Mouse (Mus musculus): Measurements from ENCODE around the gene Gpr183. TPM values are rescaled to one million over a fixed set of nuclear protein-coding genes. Genes with fewer than 3 reads are reported as not detected.

The Gpr183 gene
- total RNA-seq, 1 experiment from 2014 or later, result 1.1 TPM

DNA sequence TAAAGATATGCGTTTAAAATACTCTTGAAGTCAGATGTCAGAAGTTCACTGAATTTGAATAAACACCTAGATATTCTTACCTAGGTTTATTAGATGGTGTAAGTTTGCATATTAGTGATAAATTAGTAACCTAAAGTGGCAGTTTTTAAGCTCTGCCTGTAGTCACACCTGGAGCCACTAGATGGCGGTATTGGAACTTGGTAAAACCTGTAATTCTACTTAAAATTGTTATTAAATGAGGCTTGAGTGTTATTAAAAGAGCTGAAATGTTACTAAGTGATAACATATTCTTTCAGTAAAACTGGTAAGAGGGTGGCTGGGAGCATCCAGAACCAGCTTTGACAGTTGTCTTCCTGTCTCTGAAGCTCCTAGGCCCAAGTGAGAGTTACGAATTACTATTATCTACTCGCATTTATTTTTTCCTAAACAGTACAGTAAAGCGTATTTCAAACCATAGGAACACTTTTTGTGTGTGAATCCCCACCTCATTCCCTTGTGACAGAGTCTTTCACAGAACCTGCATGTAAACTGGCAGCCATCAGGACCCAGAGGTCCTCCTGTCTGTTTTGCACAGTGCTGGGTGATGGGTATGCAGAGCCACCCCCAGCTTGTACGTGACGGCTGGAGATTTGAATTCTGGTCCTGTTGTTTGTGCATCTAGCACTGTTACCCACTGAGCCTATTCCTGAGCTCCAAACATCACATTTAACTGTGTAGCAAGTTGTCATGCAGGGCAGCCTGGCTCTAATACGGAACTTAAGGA lies 36.4 kb downstream of the Gpr183 start:
- ATAC-seq (replicated peaks in 1 of 2; ENCODE audit: insufficient read depth in 1 of 2, low FRiP score in 2 of 2, low TSS enrichment in 1 of 2, low read depth in 1 of 2, poor library complexity in 2 of 2, severe bottlenecking in 2 of 2), result peak; percentile 37 to 40; a peak in 3 of 4 replicates

DNA sequence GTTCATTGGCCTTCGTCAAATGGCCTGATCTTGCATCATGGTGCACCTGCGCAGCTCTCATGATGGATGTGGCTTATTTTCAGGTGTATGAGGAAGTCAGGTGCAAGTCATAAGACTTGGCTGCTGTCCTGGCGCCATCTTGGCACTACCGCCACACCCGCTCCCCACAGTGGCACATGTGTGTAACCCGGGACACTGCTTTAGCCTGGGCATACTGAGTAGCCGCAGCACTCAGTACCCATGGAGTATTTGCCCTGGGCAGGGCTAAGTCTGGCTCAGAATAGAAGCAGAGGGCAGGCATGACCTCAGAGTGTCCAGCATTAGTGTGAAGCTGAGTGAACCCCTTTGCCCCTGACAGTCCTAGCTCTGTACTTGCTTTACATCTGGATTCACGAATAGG lies 37.5 kb downstream of the Gpr183 start:
- ATAC-seq (replicated peaks in 1 of 2; ENCODE audit: insufficient read depth in 1 of 2, low FRiP score in 2 of 2, low TSS enrichment in 1 of 2, low read depth in 1 of 2, poor library complexity in 2 of 2, severe bottlenecking in 2 of 2), result no peak

DNA sequence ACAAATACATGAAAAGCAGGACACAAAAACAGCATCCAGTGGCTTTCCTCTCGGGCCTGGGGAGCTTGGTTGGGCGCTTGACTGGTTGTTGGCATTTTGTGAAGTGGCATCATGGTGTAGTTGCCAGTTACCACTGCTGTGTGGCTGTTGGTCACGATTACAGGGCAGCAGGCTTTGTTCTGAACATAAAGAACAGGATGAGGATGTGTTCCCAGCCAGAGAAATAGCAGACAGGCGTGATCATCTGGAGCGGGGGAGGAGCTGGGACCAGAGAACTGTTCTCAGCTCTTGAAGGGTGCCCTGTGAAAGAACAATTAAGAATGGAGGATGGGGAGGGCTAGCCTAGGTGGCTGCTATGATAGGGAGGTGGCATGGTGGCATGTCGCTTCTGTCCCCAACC lies 38.1 kb downstream of the Gpr183 start:
- ATAC-seq (replicated peaks in 1 of 2; ENCODE audit: insufficient read depth in 1 of 2, low FRiP score in 2 of 2, low TSS enrichment in 1 of 2, low read depth in 1 of 2, poor library complexity in 2 of 2, severe bottlenecking in 2 of 2), result no peak

DNA sequence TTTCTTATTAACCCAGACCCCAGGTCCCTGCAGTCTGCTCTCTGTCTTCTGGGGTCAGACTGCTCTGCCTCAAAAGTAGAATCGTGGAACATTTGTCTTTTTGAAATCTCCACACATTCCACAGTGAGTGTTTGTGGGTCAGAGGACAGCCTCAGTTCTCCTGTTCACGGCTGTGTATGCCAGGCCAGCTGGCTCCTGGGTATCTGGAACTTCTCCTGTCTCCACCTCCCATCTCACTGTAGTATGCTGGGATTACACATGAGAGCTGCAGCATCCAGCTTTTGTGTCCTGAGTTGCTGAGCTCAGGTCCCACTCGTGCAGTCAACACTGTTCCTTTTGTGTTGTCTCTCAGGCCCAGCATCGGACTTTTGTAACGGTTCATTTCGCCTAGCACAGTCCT lies 40.1 kb downstream of the Gpr183 start:
- no peak for ATAC-seq (replicated peaks in 1 of 2; ENCODE audit: insufficient read depth in 1 of 2, low FRiP score in 2 of 2, low TSS enrichment in 1 of 2, low read depth in 1 of 2, poor library complexity in 2 of 2, severe bottlenecking in 2 of 2)

DNA sequence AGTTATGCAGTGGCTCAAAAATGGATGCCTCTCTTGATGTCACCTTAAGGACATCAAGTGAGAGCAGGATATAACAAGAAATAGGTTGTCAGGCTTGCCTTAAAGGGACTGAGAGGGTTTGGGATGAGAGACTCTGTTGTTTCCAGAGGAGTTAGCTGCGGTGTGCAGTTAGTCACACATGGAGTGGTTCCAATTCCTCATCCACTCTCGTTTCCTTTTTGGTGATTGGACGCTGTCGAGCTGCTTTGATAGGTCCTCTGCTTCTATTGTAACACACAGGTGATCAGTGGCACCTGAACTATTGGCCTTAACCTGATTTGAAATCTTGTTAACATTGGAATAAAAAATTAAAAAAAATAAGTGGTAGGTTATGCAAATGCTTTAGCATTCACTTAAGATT lies 42.3 kb downstream of the Gpr183 start:
- ATAC-seq (replicated peaks in 1 of 2; ENCODE audit: insufficient read depth in 1 of 2, low FRiP score in 2 of 2, low TSS enrichment in 1 of 2, low read depth in 1 of 2, poor library complexity in 2 of 2, severe bottlenecking in 2 of 2), result no peak

DNA sequence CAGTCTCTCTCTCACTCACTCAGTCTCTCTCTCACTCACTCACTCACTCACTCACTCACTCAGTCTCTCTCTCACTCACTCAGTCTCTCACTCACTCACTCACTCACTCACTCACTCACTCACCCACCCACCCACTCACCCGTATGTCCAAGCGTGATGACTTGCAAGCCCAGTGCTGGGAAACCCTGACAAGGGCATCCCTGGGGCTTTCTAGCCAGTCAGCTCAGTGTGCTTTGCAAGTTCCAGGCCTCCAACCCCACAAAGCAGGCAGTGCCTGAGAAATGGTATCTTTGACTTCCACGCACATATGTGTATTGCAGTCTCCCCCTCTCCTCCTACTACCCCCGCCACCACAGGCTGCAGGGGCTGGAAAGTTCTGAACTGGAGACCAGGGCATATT lies 43.0 kb downstream of the Gpr183 start:
- ATAC-seq (replicated peaks in 1 of 2; ENCODE audit: insufficient read depth in 1 of 2, low FRiP score in 2 of 2, low TSS enrichment in 1 of 2, low read depth in 1 of 2, poor library complexity in 2 of 2, severe bottlenecking in 2 of 2), result no peak

DNA sequence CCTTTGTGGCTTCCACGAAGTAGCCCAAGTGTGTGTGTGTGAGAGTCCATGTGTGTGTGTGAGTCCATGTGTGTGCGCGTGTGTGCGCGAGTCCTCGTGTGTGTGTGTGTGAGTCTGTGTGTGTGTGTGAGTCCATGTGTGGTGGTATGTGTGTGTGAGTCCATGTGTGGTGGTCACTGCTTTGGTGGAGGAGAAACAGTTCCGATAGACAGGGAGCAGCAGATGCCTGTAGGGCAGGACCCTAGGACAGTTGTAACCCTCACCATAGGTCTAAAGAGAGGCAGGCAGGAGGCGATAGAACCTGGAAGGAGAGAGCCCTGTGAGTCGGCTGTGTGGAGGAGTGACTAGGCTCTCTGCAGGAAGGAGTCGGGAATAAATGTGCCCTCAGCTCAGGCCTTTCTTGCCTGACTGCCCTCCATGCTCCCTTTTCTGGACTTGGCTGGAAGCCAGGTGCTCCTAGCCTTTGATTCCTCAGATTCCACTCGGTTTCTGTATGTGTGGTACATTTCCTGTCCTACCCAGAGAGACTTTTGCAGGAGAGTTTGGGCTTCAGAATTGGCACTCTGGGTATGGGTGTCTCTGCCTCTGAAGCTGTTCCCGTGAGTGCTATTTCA lies 44.4 kb downstream of the Gpr183 start:
- ATAC-seq (replicated peaks in 1 of 2; ENCODE audit: insufficient read depth in 1 of 2, low FRiP score in 2 of 2, low TSS enrichment in 1 of 2, low read depth in 1 of 2, poor library complexity in 2 of 2, severe bottlenecking in 2 of 2), result no peak

DNA sequence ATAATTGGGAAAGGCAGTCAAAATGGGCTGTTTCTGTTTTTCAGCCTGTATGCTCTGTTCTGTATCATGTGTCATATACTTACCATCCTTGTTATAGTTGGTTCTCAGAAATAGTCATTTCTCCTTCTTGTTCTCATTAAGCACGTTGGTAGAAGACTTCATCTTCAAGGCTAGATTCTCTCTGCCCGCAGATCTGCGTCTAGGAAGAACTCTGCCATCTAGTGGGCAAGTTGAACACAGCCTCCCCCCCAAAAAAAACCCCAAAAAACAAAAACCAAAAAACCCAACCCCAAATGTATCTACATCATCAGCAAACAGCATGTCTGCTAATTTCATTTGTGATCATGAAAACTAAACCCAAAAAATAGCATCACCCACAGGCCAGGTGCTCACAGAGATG lies 45.2 kb downstream of the Gpr183 start:
- ATAC-seq (replicated peaks in 1 of 2; ENCODE audit: insufficient read depth in 1 of 2, low FRiP score in 2 of 2, low TSS enrichment in 1 of 2, low read depth in 1 of 2, poor library complexity in 2 of 2, severe bottlenecking in 2 of 2), result peak in 1 of 2 experiments; percentile 23; a peak in 1 of 4 replicates

DNA sequence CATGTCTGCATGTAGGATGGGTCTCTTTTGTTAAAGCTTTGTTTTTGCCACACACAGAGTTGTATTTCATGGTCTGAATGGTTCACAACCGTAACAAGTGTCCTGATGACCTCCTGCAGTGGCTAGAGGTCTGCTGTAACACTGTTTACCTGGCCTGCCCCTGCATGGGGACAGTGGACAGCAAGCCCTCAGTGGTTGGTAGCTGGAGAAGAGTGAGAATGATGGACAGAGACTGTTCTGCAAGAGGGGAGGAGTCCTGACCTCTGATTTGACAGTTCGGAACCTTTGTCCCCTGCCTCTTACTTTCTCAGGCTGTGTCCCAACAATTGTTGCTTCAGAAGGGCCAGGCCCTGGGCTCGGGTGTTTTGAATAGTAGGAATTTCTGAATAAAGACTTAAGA lies 46.7 kb downstream of the Gpr183 start:
- ATAC-seq (replicated peaks in 1 of 2; ENCODE audit: insufficient read depth in 1 of 2, low FRiP score in 2 of 2, low TSS enrichment in 1 of 2, low read depth in 1 of 2, poor library complexity in 2 of 2, severe bottlenecking in 2 of 2), result no peak

DNA sequence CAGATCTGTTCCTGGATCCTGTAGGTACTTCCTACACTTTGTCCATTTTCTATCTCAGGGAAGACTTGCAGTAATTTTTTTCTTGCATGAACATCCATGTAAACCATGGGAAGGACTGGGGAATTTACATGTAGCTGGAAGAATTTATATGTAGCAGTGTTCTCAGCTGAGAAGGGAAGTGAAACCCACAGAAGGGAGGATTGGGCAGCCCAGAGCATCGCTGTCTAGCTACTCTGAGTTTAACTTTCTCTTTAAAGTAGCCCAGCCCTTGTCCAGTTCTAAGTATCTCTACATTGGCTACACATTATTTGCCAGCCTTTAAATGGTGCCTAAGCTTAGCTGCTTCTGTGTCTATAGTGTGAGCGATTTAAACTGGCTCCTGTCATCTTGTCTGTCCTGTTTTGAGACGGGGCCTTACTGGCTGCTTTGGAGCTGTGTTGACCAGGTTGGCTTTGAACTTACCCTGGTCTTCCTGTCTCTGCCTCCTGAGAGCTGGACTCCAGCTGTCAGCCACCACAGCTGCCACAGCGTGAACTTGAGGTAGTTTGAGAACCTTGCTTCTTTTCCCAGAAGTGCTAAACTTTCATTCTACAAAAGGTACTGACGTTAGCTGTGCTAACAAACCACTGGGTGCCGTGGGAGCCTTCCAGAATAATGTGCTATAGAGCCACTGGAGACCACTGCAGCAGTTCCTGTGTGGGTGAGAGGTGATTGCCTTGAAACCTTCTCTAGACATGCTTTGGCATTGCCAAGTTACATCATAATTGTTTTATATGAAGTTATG lies 48.5 kb downstream of the Gpr183 start:
- peak; percentile 57 to 65 for ATAC-seq (replicated peaks in 1 of 2; ENCODE audit: insufficient read depth in 1 of 2, low FRiP score in 2 of 2, low TSS enrichment in 1 of 2, low read depth in 1 of 2, poor library complexity in 2 of 2, severe bottlenecking in 2 of 2)

DNA sequence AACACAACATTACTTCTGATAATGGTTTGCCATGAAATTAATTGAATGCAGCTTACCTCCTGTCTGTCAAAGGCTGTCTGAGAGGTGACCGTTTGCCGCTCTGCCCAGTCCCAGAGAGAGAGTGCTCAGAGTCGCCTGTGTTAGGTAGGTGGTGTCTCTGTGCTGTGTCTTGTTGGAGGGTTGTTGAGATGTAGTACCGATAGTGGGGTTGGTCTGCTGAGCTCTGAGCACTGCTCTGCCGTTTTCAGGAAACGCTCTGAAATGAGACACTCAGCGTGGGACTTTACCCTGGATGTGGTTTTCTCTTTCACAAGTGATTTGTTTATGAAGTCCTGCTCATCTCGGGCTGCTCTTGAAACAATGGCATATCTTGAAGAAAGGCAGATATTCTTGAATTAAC lies 49.4 kb downstream of the Gpr183 start, which contains the start of gene Gpr18:
TSS of gene Gpr18 (minus strand) at position 161 of the 400 bp plus-strand sequence.
- ATAC-seq (replicated peaks in 1 of 2; ENCODE audit: insufficient read depth in 1 of 2, low FRiP score in 2 of 2, low TSS enrichment in 1 of 2, low read depth in 1 of 2, poor library complexity in 2 of 2, severe bottlenecking in 2 of 2), result peak; percentile 31 to 53

DNA sequence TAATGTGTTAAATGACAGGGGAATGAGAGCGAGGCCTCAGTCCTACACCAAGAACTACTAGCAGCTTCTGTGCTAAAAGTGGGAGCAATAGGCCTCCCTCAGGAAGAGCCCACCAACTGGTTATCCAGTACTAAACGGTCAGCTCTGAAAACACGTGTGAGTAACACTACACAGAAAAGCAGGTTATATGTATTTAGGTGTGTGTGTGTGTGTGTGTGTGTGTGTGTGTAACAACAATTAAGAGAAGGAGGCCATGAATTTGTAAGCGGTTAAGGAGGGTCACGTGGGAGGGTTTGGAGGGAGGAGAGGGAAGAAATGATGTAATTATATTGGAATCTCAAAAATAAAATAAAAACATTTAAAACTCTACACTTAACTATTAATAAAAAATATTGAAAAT lies 49.9 kb downstream of the Gpr183 start:
- no peak for ATAC-seq (replicated peaks in 1 of 2; ENCODE audit: insufficient read depth in 1 of 2, low FRiP score in 2 of 2, low TSS enrichment in 1 of 2, low read depth in 1 of 2, poor library complexity in 2 of 2, severe bottlenecking in 2 of 2)

DNA sequence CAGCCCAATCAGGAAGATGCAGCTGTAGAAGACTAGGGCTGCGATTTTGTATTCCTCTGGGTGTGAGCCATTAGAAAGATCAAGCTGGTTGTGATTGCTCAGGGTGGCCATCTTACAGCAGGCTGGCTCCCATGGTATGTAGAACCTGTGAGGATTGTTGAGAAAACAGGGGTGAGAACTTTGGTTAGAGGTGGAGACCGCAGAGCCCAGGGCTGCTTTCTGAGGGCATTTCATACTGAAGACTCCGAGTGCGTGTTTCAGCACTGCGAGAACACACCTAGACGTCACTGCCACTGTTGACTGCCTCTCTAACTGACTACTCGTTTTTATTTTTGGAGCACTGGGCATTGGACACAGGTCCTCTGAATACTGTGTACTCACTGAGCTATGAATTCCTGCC lies 52.5 kb downstream of the Gpr183 start:
- ATAC-seq (replicated peaks in 1 of 2; ENCODE audit: insufficient read depth in 1 of 2, low FRiP score in 2 of 2, low TSS enrichment in 1 of 2, low read depth in 1 of 2, poor library complexity in 2 of 2, severe bottlenecking in 2 of 2), result no peak

DNA sequence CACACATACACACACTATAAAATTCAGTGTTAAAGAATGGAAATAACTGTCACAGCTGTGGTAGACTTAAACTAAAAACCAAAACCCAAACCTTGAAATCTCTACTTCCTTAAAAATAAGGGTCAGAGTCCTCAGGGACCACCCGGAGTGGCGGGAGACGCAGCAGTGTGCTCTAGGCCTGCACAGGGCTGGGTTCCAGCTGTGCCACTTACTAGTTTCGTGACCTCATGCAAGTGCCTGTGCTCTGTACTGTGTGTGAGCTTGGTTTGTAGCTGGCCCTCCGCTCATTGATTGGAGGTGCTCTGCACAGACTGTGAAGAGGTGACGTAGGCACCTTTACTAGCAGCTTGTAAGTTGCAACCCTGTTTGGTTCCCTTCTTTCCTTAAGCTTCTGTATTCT lies 55.1 kb downstream of the Gpr183 start:
- ATAC-seq (replicated peaks in 1 of 2; ENCODE audit: insufficient read depth in 1 of 2, low FRiP score in 2 of 2, low TSS enrichment in 1 of 2, low read depth in 1 of 2, poor library complexity in 2 of 2, severe bottlenecking in 2 of 2), result no peak

DNA sequence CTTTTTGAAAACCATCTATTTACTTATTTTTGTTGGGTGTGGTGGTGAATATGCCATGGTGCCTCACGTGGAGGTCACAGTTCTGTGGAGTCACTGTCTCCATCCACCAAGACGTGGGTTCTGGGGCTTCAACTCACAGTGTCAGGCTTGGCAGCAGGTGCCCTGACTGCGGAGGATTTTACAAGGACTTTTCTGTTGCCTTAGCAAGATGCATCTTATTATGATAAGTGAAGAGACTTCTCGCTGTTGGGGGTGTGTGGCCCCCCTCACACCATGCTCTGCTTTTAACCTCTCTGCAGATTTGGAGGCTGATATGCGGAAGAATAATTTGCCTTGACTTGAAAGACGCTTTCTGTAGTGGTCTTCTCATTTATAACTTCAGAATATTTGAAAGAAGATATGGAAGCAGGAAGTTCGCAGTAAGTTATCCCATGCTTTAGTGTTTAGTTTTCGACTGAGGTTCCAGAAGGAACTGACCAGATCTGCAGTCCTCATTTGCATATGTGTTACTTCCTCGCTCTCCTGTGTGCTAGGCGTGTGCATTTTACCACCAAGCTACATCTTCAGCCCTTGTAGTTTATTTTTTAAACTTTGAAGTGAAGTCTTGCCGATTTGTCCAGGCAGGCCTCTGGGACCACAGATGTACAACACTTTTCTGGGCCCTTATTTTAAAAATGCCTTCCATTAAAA lies 57.9 kb downstream of the Gpr183 start:
- no peak; a peak in 1 of 4 replicates for ATAC-seq (replicated peaks in 1 of 2; ENCODE audit: insufficient read depth in 1 of 2, low FRiP score in 2 of 2, low TSS enrichment in 1 of 2, low read depth in 1 of 2, poor library complexity in 2 of 2, severe bottlenecking in 2 of 2)

DNA sequence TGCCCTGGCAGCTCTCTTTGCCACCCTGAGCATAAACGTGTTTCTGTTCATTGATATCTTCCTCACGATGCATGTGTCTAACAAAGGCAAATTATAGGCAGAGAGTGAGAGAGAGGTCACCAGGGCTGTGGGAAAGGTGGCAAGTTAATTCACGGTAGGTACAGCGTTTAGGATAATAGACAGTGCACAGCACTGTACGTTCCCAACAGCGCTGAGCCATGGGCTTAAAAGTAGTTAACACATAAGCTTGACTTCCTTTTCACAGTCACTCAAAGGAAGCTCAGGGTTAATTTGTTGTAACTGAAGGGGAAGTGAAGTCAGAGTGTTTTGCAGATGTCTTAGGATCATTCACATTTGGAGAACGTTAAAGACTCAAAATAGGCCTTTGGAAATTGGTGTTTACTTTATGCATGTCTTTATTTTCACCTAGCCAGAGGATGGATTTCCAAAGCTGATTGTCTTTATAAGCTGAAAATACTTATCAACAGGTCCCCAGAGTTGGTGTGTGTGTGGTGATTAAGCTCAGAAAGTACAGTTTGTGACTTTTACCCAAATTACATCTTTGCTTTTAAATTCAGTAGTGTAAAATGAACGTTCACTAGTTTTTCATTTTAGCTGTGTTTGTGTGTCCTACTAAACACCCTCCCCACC lies 58.5 kb downstream of the Gpr183 start:
- ATAC-seq (replicated peaks in 1 of 2; ENCODE audit: insufficient read depth in 1 of 2, low FRiP score in 2 of 2, low TSS enrichment in 1 of 2, low read depth in 1 of 2, poor library complexity in 2 of 2, severe bottlenecking in 2 of 2), result peak; percentile 65 to 73; a peak in 3 of 4 replicates

DNA sequence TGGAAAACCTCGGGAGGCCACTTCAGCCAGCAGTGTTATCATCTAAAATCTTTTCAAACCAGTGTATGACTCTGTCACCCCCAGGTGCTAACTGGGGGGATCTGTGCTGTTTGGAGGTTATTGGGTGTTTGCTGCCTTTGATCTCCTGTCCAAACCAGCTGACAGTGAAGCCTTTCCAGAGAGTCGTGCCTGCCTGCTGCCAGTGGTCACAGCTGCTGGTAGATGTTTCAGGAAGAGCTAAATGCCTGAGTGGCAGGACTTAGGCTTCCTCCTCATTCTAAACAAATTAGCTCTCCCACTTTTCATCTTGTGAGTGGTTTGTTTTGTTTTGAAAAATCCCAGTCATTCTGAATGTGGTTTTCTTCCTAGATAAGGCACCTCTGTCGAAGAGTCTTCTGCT lies 60.2 kb downstream of the Gpr183 start:
- no peak; a peak in 1 of 4 replicates for ATAC-seq (replicated peaks in 1 of 2; ENCODE audit: insufficient read depth in 1 of 2, low FRiP score in 2 of 2, low TSS enrichment in 1 of 2, low read depth in 1 of 2, poor library complexity in 2 of 2, severe bottlenecking in 2 of 2)

Data from hematopoietic stem cell, adult 5-6 weeks (primary cell).